Mouse (Mus musculus) CH12.LX (cell line): ENCODE data around the gene Pcca.

Experiments used
- CHD2 ChIP-seq: IDR thresholded peaks from 2 replicates; pipeline ENCODE4 v1.6.1; 2011; ENCODE audit warnings: low read length, improper control_type of control experiment
- CTCF ChIP-seq, 2 experiments: IDR thresholded peaks in 1 of 2; conservative IDR thresholded peaks in 1 of 2; 2 replicates each; pipeline ENCODE4 v1.5.1; 2011 to 2012; ENCODE audit warnings: low read depth in 2 of 2, low read length in 2 of 2, improper control_type of control experiment in 1 of 2, inconsistent platforms in 1 of 2, mild to moderate bottlenecking in 1 of 2, moderate library complexity in 1 of 2
- HCFC1 ChIP-seq: IDR thresholded peaks from 2 replicates; pipeline ENCODE4 v1.6.1; 2012; ENCODE audit warnings: low read depth, mild to moderate bottlenecking, inconsistent platforms, low read length, improper control_type of control experiment
- MAX ChIP-seq: IDR thresholded peaks from 2 replicates; pipeline ENCODE4 v1.6.1; 2011; ENCODE audit warnings: low read length, improper control_type of control experiment
- TCF12 ChIP-seq: IDR thresholded peaks from 2 replicates; pipeline ENCODE4 v1.6.1; 2014; ENCODE audit warnings: low read depth, mild to moderate bottlenecking, inconsistent platforms, low read length, improper control_type of control experiment
- ZMIZ1 ChIP-seq: IDR thresholded peaks from 2 replicates; pipeline ENCODE4 v1.6.1; 2012; ENCODE audit warnings: low read depth, mild to moderate bottlenecking, inconsistent platforms, low read length, improper control_type of control experiment

GRCm38 (mm10) chr14:122582491-122583077, 48.5 kb downstream of the Pcca start:
- TF ChIP-seq CTCF (conservative IDR thresholded peaks at IDR 0.05 in 1 of 2, IDR thresholded peaks at IDR 0.05 in 1 of 2; ENCODE audit: low read depth in 2 of 2, low read length in 2 of 2), result no peak
- TF ChIP-seq TCF12, result no peak
- no peak for TF ChIP-seq ZMIZ1
- TF ChIP-seq HCFC1, result no peak
- TF ChIP-seq CHD2, result no peak
- no peak for TF ChIP-seq MAX
